Mouse (Mus musculus) forebrain, embryonic 13.5 days (tissue): Measurements from ENCODE around the gene Fam193a. TPM values are rescaled to one million over a fixed set of nuclear protein-coding genes. Genes with fewer than 3 reads are reported as not detected.

Experiments used
- ATAC-seq: fragments of 200-750 bp; cut with Nextera tagmentation; 2 replicates; pipeline ENCODE4 v1.8.0; 2017
- H3K27ac ChIP-seq: fragments of 300-500 bp; sonication (generic); 2 replicates; pipeline ENCODE4 v1.5.1; 2015; ENCODE audit warnings: inconsistent platforms, mild to moderate bottlenecking, moderate library complexity
- H3K27me3 ChIP-seq: fragments of 300-500 bp; sonication (generic); 2 replicates; pipeline ENCODE4 v1.6.1; 2015; ENCODE audit warnings: mild to moderate bottlenecking, inconsistent platforms
- H3K36me3 ChIP-seq: fragments of 300-500 bp; sonication (generic); 2 replicates; pipeline ENCODE4 v1.6.1; 2015; ENCODE audit warnings: mild to moderate bottlenecking, inconsistent platforms; ENCODE audit not compliant: poor library complexity, severe bottlenecking
- H3K4me1 ChIP-seq: fragments of 300-500 bp; sonication (generic); 2 replicates; pipeline ENCODE4 v1.6.1; 2015; ENCODE audit warnings: inconsistent platforms
- H3K4me2 ChIP-seq: fragments of 300-500 bp; sonication (generic); 2 replicates; pipeline ENCODE4 v1.6.1; 2015; ENCODE audit warnings: inconsistent platforms, mild to moderate bottlenecking, moderate library complexity
- H3K4me3 ChIP-seq: fragments of 300-500 bp; sonication (generic); 2 replicates; pipeline ENCODE4 v1.5.1; 2015; ENCODE audit warnings: mild to moderate bottlenecking, inconsistent platforms
- H3K9ac ChIP-seq: fragments of 300-500 bp; sonication (generic); 2 replicates; pipeline ENCODE4 v1.6.1; 2015; ENCODE audit warnings: mild to moderate bottlenecking, inconsistent platforms
- H3K9me3 ChIP-seq: fragments of 300-500 bp; sonication (generic); replicated peaks from 2 replicates; pipeline ENCODE4 v1.6.1; 2016; ENCODE audit warnings: inconsistent platforms
- WGBS: fragments of 180-500 bp; shearing (Covaris S2); methylation state at CpG from one replicate; pipeline ENCODE4 v1.1.7; 2015; 5-methylcytosine and 5-hydroxymethylcytosine counted together
- polyA plus RNA-seq: library from polyadenylated mRNA; unstranded; fragments of >200 nt; fragmentation: Nextera tagmentation; extraction: Ambion mirVana; gene quantifications from 2 replicates; pipeline ENCODE4 v1.2.1, GENCODE M21; 2015

Gene Fam193a
- polyA plus RNA-seq, 1 experiment from 2014 or later: 19.3 TPM

GRCm38 (mm10) chr5:34480926-34481325, 111.2 kb downstream of the Fam193a start:
- no peak for ATAC-seq
- H3K27ac ChIP-seq: no peak overlapping the region
- no peaks in the 10 kb centered on the region for H3K4me1 ChIP-seq
- 85% methylated on average over 3 of the region's 3 CpGs for WGBS
- peaks cover 84% of the 10 kb centered on the region for H3K36me3 ChIP-seq
- H3K9me3 ChIP-seq: no peaks in the 10 kb centered on the region
- H3K9ac ChIP-seq: no peak overlapping the region
- H3K4me3 ChIP-seq: no peak overlapping the region
- H3K27me3 ChIP-seq: no peaks in the 10 kb centered on the region
- no peak overlapping the region for H3K4me2 ChIP-seq

DNA sequence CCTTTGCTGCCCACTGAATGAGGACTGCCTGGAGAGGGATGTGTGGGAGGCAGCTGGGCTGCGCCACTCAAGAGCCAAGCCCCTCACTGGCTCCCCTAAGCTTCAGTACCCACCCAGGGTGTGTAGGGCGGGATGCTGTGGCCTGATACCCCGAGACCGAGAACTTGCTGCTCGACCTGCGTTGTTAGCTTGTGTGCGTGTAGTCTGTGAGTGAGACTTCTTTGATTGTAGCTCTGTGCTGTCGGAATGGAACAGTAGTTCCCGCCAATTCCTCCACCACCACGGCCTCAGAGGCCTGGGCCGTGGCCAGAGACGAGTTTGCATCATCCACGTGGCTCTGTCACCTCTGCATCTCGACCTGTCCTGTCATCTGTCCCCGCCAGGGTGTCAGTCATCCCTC, 116.0 kb downstream of the Fam193a start:
- Histone ChIP-seq H3K4me2 (no peak overlapping the region), H3K4me3 (no peak overlapping the region), H3K27me3 (no peaks in the 10 kb centered on the region), H3K4me1 (no peaks in the 10 kb centered on the region), H3K9ac (no peak overlapping the region), H3K27ac (no peak overlapping the region), H3K36me3 (peaks cover 61% of the 10 kb centered on the region), H3K9me3 (no peaks in the 10 kb centered on the region)
- no peak for ATAC-seq
- 93% methylated on average over 15 of the region's 15 CpGs for WGBS

DNA sequence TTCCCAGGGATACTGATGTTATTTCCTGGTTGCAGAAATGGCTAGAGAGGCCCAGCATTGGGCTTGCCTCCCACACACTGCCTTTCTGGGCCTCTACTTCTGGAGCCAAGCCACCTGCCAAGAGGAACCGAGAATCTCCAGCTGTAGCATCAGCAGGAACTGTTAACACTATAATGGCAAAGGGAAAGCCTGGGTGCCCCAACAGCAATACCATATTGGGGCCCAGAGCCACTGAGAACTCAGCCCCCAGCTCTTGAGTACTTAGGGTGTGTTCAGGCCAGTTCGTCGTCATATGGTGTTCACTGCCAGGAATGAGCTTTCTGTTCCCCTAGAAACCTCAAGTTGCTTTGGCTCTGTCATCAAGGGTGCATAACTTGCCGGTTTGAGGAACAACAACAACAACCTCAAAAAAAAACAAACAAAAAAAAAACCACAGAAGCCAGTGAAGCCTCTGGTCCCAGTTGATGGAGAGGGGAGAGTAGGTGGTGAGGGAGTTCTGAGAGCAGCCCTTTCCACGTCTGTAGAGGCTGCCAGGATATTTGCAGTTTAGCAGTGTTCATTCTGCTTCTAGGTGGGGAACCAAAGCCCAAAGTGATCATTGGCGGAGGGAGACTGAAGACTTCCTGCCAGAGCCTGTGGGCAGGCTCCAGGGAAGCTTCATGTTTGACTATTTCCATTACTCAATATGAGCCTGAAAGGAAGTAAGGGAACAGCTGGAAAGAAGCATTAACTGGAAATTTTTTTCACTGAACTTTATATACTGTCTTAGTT, 117.8 kb downstream of the Fam193a start:
- ATAC-seq: no peak
- Histone ChIP-seq H3K9ac (no peak overlapping the region), H3K4me2 (no peak overlapping the region), H3K27me3 (no peaks in the 10 kb centered on the region), H3K4me1 (no peaks in the 10 kb centered on the region), H3K9me3 (no peaks in the 10 kb centered on the region), H3K27ac (no peak overlapping the region), H3K4me3 (no peak overlapping the region), H3K36me3 (peaks cover 45% of the 10 kb centered on the region)
- 80% methylated on average over 6 of the region's 6 CpGs for WGBS

GRCm38 (mm10) chr5:34488741-34489417, 119.1 kb downstream of the Fam193a start:
- H3K9ac ChIP-seq: no peak overlapping the region
- H3K27me3 ChIP-seq: no peaks in the 10 kb centered on the region
- ATAC-seq: no peak
- 84% methylated on average over 6 of the region's 6 CpGs for WGBS
- no peaks in the 10 kb centered on the region for H3K4me1 ChIP-seq
- H3K36me3 ChIP-seq: peaks cover 40% of the 10 kb centered on the region
- no peaks in the 10 kb centered on the region for H3K9me3 ChIP-seq
- H3K4me3 ChIP-seq: no peak overlapping the region
- H3K4me2 ChIP-seq: no peak overlapping the region
- no peak overlapping the region for H3K27ac ChIP-seq

- no peak overlapping the region for H3K4me2 ChIP-seq
- H3K27me3 ChIP-seq: no peaks in the 10 kb centered on the region
- no peaks in the 10 kb centered on the region for H3K4me1 ChIP-seq
- H3K27ac ChIP-seq: no peak overlapping the region
- WGBS: 85% methylated on average over 3 of the region's 3 CpGs
- H3K9ac ChIP-seq: no peak overlapping the region
- no peak overlapping the region for H3K4me3 ChIP-seq
- peaks cover 37% of the 10 kb centered on the region for H3K36me3 ChIP-seq
- no peaks in the 10 kb centered on the region for H3K9me3 ChIP-seq
- ATAC-seq: no peak
These were observed 119.7 kb downstream of the Fam193a start for GRCm38 (mm10) chr5:34489418-34489787.

DNA sequence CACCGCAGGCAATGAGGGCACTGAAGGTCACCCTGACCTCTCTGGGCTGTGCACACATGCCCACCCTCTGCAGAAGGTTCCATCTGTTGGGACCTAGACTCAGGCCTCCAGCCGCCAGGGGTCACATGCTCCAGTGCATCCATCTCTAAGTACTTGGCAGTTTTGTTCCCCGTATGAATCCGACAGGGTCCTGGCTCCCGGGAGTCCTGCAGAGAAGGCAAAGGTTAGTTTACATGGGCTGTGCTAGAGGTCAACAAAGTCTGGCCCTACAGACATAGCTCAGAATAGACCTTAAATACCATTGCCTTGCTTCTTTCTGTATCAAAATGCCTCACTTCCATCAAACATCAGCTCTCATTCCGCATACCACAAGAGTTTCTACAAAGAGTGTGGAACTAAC, 127.0 kb downstream of the Fam193a start:
- Histone ChIP-seq H3K4me2 (no peak overlapping the region), H3K27me3 (no peaks in the 10 kb centered on the region), H3K9ac (no peak overlapping the region), H3K36me3 (no peaks in the 10 kb centered on the region), H3K4me3 (no peak overlapping the region), H3K9me3 (no peaks in the 10 kb centered on the region), H3K27ac (no peak overlapping the region), H3K4me1 (no peaks in the 10 kb centered on the region)
- WGBS: 88% methylated on average over 6 of the region's 6 CpGs
- ATAC-seq: no peak

- no peak for ATAC-seq
- WGBS: 81% methylated on average over 5 of the region's 5 CpGs
These were observed 131.2 kb downstream of the Fam193a start for GRCm38 (mm10) chr5:34500886-34501285.

GRCm38 (mm10) chr5:34501588-34501987, 131.9 kb downstream of the Fam193a start:
- H3K36me3 ChIP-seq: no peaks in the 10 kb centered on the region
- H3K27ac ChIP-seq: no peak overlapping the region
- H3K4me1 ChIP-seq: no peaks in the 10 kb centered on the region
- ATAC-seq: no peak
- H3K4me3 ChIP-seq: no peak overlapping the region
- no peaks in the 10 kb centered on the region for H3K9me3 ChIP-seq
- no peak overlapping the region for H3K9ac ChIP-seq
- WGBS: 88% methylated on average over 3 of the region's 3 CpGs
- H3K4me2 ChIP-seq: no peak overlapping the region
- H3K27me3 ChIP-seq: no peaks in the 10 kb centered on the region

More at GRCm38 (mm10) chr5:34500886-34501285, 131.2 kb downstream of the Fam193a start:
- Histone ChIP-seq H3K27ac (no peak overlapping the region), H3K9ac (no peak overlapping the region), H3K36me3 (no peaks in the 10 kb centered on the region), H3K4me2 (no peak overlapping the region), H3K9me3 (no peaks in the 10 kb centered on the region), H3K4me1 (no peaks in the 10 kb centered on the region), H3K4me3 (no peak overlapping the region), H3K27me3 (no peaks in the 10 kb centered on the region)

- Histone ChIP-seq H3K27me3 (no peaks in the 10 kb centered on the region), H3K9me3 (no peaks in the 10 kb centered on the region), H3K9ac (no peak overlapping the region), H3K4me3 (no peak overlapping the region), H3K4me2 (no peak overlapping the region), H3K27ac (no peak overlapping the region), H3K4me1 (no peaks in the 10 kb centered on the region), H3K36me3 (no peaks in the 10 kb centered on the region)
- ATAC-seq: no peak
- WGBS: 89% methylated on average over 1 of the region's 1 CpGs
These were observed 132.7 kb downstream of the Fam193a start for GRCm38 (mm10) chr5:34502411-34502810.

DNA sequence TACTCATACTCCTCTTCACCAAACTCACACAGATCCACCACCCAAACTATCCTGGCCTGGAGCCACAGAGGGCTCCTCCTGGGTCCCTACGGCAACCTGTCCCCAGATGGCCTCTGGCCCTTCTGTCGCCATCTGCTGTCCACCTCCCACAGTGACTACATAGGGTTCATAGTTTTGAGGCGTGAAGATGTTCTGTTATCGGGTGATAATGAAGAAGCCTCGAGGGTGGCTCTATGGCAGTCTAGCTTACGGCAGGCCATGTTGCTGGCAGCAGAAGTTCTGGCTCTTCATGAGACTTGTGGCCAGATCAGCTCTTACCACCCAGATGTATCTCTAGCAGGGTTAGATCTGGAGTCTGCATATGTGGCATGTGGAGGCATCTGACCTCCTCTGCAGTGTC, 133.1 kb downstream of the Fam193a start:
- Histone ChIP-seq H3K4me1 (no peaks in the 10 kb centered on the region), H3K27ac (no peak overlapping the region)

GRCm38 (mm10) chr5:34512486-34512885, 142.8 kb downstream of the Fam193a start:
- no peak overlapping the region for H3K27ac ChIP-seq
- peaks cover 14% of the 10 kb centered on the region for H3K27me3 ChIP-seq
- H3K9ac ChIP-seq: no peak overlapping the region
- H3K4me1 ChIP-seq: peaks cover 14% of the 10 kb centered on the region; the same call in 1 of the 2 replicates
- no peak for ATAC-seq
- H3K4me2 ChIP-seq: no peak overlapping the region
- WGBS: 86% methylated on average over 3 of the region's 3 CpGs
- no peaks in the 10 kb centered on the region for H3K36me3 ChIP-seq
- no peaks in the 10 kb centered on the region for H3K9me3 ChIP-seq
- H3K4me3 ChIP-seq: no peak overlapping the region

More for the DNA sequence above, 133.1 kb downstream of the Fam193a start:
- Histone ChIP-seq H3K36me3 (no peaks in the 10 kb centered on the region), H3K27me3 (no peaks in the 10 kb centered on the region), H3K9ac (no peak overlapping the region), H3K4me2 (no peak overlapping the region), H3K9me3 (no peaks in the 10 kb centered on the region), H3K4me3 (no peak overlapping the region)
- WGBS: 80% methylated on average over 6 of the region's 6 CpGs
- ATAC-seq: no peak

DNA sequence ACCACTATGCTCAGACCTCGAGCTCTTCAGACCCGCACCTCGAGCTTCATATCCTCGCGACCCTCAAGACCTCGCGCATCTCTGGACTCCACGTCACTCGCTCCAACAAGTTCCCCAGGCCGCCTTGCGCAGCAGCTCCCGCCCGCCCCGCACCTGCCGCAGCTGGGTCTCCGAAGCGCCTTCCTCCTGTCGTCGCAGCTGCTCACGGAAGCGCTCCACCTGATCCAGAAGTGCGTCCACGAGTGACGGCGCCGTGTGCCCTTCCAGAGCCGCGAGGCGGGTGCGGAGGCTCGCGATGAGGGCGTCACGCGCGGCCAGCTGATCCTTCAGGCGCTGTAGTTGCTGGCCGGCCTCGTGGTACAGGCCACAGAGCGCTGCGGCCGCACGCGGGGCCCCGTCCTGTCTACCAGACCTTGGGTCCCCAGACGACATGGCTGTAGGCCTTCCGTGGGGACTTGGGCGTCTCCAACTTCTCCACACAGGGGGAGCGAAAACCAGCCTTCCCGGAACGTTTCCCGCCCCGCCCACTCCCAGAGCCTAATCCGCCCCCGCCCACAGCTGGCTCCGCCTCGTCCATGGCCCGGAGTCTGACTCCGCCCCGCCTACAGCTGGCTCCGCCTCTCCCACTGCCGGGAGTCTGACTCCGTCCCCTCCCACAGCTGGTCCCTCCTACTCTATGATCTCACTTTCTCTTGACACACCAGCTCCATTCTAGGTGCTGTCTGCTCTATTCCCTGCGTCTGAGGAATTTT, 143.9 kb downstream of the Fam193a start, which contains the start of gene Tnip2:
Gene Tnip2 (minus strand): TSS at position 526 of the 752 bp plus-strand sequence.
- Histone ChIP-seq H3K27ac (no peak within 1 kb of the TSS), H3K4me3 (peak within 1 kb of the TSS; percentile 62), H3K36me3 (no peaks in the 10 kb centered on the region), H3K4me2 (peak within 1 kb of the TSS; percentile 92), H3K9me3 (no peaks in the 10 kb centered on the region), H3K9ac (peak within 1 kb of the TSS; percentile 69), H3K27me3 (peaks cover 14% of the 10 kb centered on the region), H3K4me1 (peaks cover 14% of the 10 kb centered on the region; the same call in 1 of the 2 replicates)
- WGBS: under 1% methylated on average over 60 of the region's 64 CpGs
- ATAC-seq: peak; percentile 96
